Mouse (Mus musculus): ENCODE measurements around the gene Trim65.

- TF ChIP-seq POLR2A (IDR thresholded peaks at IDR 0.05; ENCODE audit: extremely low read depth, insufficient read depth, low read length), result no peak
- no peak for TF ChIP-seq CTCF (IDR thresholded peaks at IDR 0.05; ENCODE audit: extremely low read depth, insufficient read depth, low read length)
Measured at GRCm38 (mm10) chr11:116109441-116110081, 21.4 kb downstream of the Trim65 start.
